Mouse (Mus musculus): ENCODE results near the gene 5830411N06Rik. TPM values are rescaled to one million over a fixed set of nuclear protein-coding genes. Genes with fewer than 3 reads are reported as not detected.
A peak's percentile ranks its signal among the peaks of the same experiment; 100 is the strongest.

The 5830411N06Rik gene
- under 1 TPM in 1 of 2 experiments, not detected in 1; 0.12 TPM for total RNA-seq (2021)
- long read RNA-seq, experiment 1, result 0 reads
- long read RNA-seq, experiment 2, result 0 reads

GRCm38 (mm10) chr7:140247216-140247615, at the start of gene 5830411N06Rik:
Gene 5830411N06Rik (plus strand): TSS chr7:140247284.
- H3K4me3 ChIP-seq, result no peak within 1 kb of the TSS
- no peak for DNase-seq (ENCODE audit: low spot score in 2 of 2)
- H3K27ac ChIP-seq, result no peak within 1 kb of the TSS
- no peak for TF ChIP-seq CTCF (conservative IDR thresholded peaks at IDR 0.05)

GRCm38 (mm10) chr7:140201090-140201489, 46.0 kb upstream of the 5830411N06Rik start:
- no peak for DNase-seq (ENCODE audit: low spot score in 2 of 2)
- no peak for TF ChIP-seq CTCF (conservative IDR thresholded peaks at IDR 0.05)
- H3K4me3 ChIP-seq, result no peak overlapping the region
- H3K27ac ChIP-seq, result no peak overlapping the region

GRCm38 (mm10) chr7:140205864-140206263, 41.2 kb upstream of the 5830411N06Rik start, which contains the start of gene Olfr524:
Gene Olfr524 (minus strand): TSS chr7:140205964.
- no peak for DNase-seq (ENCODE audit: low spot score in 2 of 2)
- no peak for TF ChIP-seq CTCF (conservative IDR thresholded peaks at IDR 0.05)

GRCm38 (mm10) chr7:140206904-140207303, 40.2 kb upstream of the 5830411N06Rik start:
- Histone ChIP-seq H3K4me3 (no peak overlapping the region), H3K27ac (no peak overlapping the region)
- TF ChIP-seq CTCF (conservative IDR thresholded peaks at IDR 0.05), result no peak
- DNase-seq (ENCODE audit: low spot score in 2 of 2), result no peak

More at GRCm38 (mm10) chr7:140205864-140206263, 41.2 kb upstream of the 5830411N06Rik start, which contains the start of gene Olfr524:
- no peak within 1 kb of the TSS for H3K4me3 ChIP-seq
- no peak within 1 kb of the TSS for H3K27ac ChIP-seq

- no peak for DNase-seq (ENCODE audit: low spot score in 2 of 2)
- Histone ChIP-seq H3K4me3 (no peak overlapping the region), H3K27ac (no peak overlapping the region)
- TF ChIP-seq CTCF (conservative IDR thresholded peaks at IDR 0.05), result no peak
Measured at GRCm38 (mm10) chr7:140208153-140208552, 38.9 kb upstream of the 5830411N06Rik start.

GRCm38 (mm10) chr7:140208677-140209076, 38.4 kb upstream of the 5830411N06Rik start:
- H3K27ac ChIP-seq, result no peak overlapping the region
- no peak for TF ChIP-seq CTCF (conservative IDR thresholded peaks at IDR 0.05)
- no peak for DNase-seq (ENCODE audit: low spot score in 2 of 2)
- H3K4me3 ChIP-seq, result no peak overlapping the region

GRCm38 (mm10) chr7:140213841-140214240, 33.2 kb upstream of the 5830411N06Rik start:
- no peak overlapping the region for H3K27ac ChIP-seq
- no peak for DNase-seq (ENCODE audit: low spot score in 2 of 2)
- no peak overlapping the region for H3K4me3 ChIP-seq
- TF ChIP-seq CTCF (conservative IDR thresholded peaks at IDR 0.05), result no peak

- DNase-seq (ENCODE audit: low spot score in 2 of 2), result no peak
- H3K4me3 ChIP-seq, result no peak within 1 kb of the TSS
- TF ChIP-seq CTCF (conservative IDR thresholded peaks at IDR 0.05), result no peak
- H3K27ac ChIP-seq, result no peak within 1 kb of the TSS
Measured at GRCm38 (mm10) chr7:140217967-140218366, 29.1 kb upstream of the 5830411N06Rik start, which contains the start of gene Cd163l1. Gene Cd163l1 (plus strand): TSS chr7:140218267.

GRCm38 (mm10) chr7:140219268-140219667, 27.8 kb upstream of the 5830411N06Rik start:
- H3K27ac ChIP-seq, result no peak overlapping the region
- H3K4me3 ChIP-seq, result no peak overlapping the region
- no peak for TF ChIP-seq CTCF (conservative IDR thresholded peaks at IDR 0.05)
- no peak for DNase-seq (ENCODE audit: low spot score in 2 of 2)

GRCm38 (mm10) chr7:140220375-140220774, 26.7 kb upstream of the 5830411N06Rik start:
- no peak for DNase-seq (ENCODE audit: low spot score in 2 of 2)
- Histone ChIP-seq H3K4me3 (no peak overlapping the region), H3K27ac (no peak overlapping the region)
- TF ChIP-seq CTCF (conservative IDR thresholded peaks at IDR 0.05), result no peak

- TF ChIP-seq CTCF (conservative IDR thresholded peaks at IDR 0.05), result no peak
- DNase-seq (ENCODE audit: low spot score in 2 of 2), result no peak
- H3K27ac ChIP-seq, result no peak overlapping the region
- H3K4me3 ChIP-seq, result no peak overlapping the region
Measured at GRCm38 (mm10) chr7:140224209-140224608, 22.9 kb upstream of the 5830411N06Rik start.

GRCm38 (mm10) chr7:140228476-140228875, 18.6 kb upstream of the 5830411N06Rik start:
- H3K4me3 ChIP-seq, result no peak overlapping the region
- DNase-seq (ENCODE audit: low spot score in 2 of 2), result no peak
- no peak overlapping the region for H3K27ac ChIP-seq
- no peak for TF ChIP-seq CTCF (conservative IDR thresholded peaks at IDR 0.05)

GRCm38 (mm10) chr7:140231026-140231425, 16.1 kb upstream of the 5830411N06Rik start:
- no peak overlapping the region for H3K27ac ChIP-seq
- no peak for TF ChIP-seq CTCF (conservative IDR thresholded peaks at IDR 0.05)
- DNase-seq (ENCODE audit: low spot score in 2 of 2), result no peak

GRCm38 (mm10) chr7:140233696-140234095, 13.4 kb upstream of the 5830411N06Rik start:
- TF ChIP-seq CTCF (conservative IDR thresholded peaks at IDR 0.05), result no peak
- H3K4me3 ChIP-seq, result no peak overlapping the region
- H3K27ac ChIP-seq, result peak overlapping the region; percentile 69
- DNase-seq (ENCODE audit: low spot score in 2 of 2), result peak; percentile 51 to 63

More at GRCm38 (mm10) chr7:140231026-140231425, 16.1 kb upstream of the 5830411N06Rik start:
- no peak overlapping the region for H3K4me3 ChIP-seq

Measured in layer of hippocampus, adult 2 months (tissue).